Mouse (Mus musculus) bone marrow macrophage, adult 2 months (primary cell): ENCODE results near the gene Cgnl1. TPM values are rescaled to one million over a fixed set of nuclear protein-coding genes. Genes with fewer than 3 reads are reported as not detected.
A peak's percentile ranks its signal among the peaks of the same experiment; 100 is the strongest.

ENCODE experiments used
- H3K27ac ChIP-seq: 2 replicates; pipeline ENCODE4 v1.5.1; 2012; ENCODE audit warnings: low read depth, low read length; ENCODE audit not compliant: insufficient read depth
- H3K4me1 ChIP-seq: 2 replicates; pipeline ENCODE4 v1.6.1; 2012; ENCODE audit warnings: low read length; ENCODE audit not compliant: control insufficient read depth, insufficient read depth
- H3K4me3 ChIP-seq: 2 replicates; pipeline ENCODE4 v1.5.1; 2012; ENCODE audit warnings: mild to moderate bottlenecking, low read length, moderate library complexity; ENCODE audit not compliant: insufficient read depth
- CTCF ChIP-seq: IDR thresholded peaks from 2 replicates; pipeline ENCODE4 v1.5.1; 2012; ENCODE audit warnings: low read depth, mild to moderate bottlenecking, low read length, moderate library complexity
- POLR2A ChIP-seq: IDR thresholded peaks from 2 replicates; pipeline ENCODE4 v1.6.1; 2012; ENCODE audit warnings: mild to moderate bottlenecking, low read depth, low read length, borderline replicate concordance
- polyA plus RNA-seq: library from polyadenylated mRNA; stranded (reverse); fragments of >200 nt; gene quantifications from 2 replicates; pipeline ENCODE4 v1.2.4, GENCODE M21; 2012; ENCODE audit not compliant: missing spikeins, insufficient read depth, insufficient read length

The Cgnl1 gene
- polyA plus RNA-seq, result 8.4 and 12.9 TPM in 2 replicates

- Histone ChIP-seq H3K4me3 (peak within 1 kb of the TSS; percentile 66), H3K4me1 (peaks cover 7% of the 10 kb centered on the region; the same call in 1 of the 2 replicates), H3K27ac (no peak within 1 kb of the TSS)
- TF ChIP-seq CTCF (no peak), POLR2A (no peak)
Observed at GRCm38 (mm10) chr9:71770991-71771767, at the start of gene Cgnl1. TSS of gene Cgnl1 (minus strand) at chr9:71771602.

DNA sequence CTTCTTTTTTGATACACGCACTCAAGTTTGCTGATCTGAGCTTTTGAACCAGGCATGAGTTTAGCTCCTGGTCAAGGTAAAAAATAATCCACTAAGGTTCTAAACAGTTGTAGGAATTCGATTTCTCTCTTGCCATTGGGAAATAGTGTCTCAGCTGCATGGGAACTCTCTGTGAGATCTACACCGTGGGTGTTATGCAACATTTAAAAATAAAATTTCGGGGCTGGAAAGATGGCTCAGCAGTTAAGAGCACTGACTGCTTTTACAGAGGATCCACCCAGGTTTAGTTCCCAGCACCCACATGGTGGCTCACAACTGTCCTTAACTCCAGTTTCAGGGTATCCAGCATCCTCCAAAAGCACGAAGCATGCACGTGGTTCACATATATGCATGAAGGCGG lies 47.1 kb upstream of the Cgnl1 start:
- Histone ChIP-seq H3K4me3 (no peak overlapping the region), H3K27ac (no peak overlapping the region), H3K4me1 (peaks cover 4% of the 10 kb centered on the region; the same call in 1 of the 2 replicates)
- TF ChIP-seq CTCF (no peak), POLR2A (no peak)

- peaks cover 4% of the 10 kb centered on the region; the same call in 1 of the 2 replicates for H3K4me1 ChIP-seq
- TF ChIP-seq CTCF, result no peak
- no peak for TF ChIP-seq POLR2A
- H3K4me3 ChIP-seq, result no peak overlapping the region
- H3K27ac ChIP-seq, result no peak overlapping the region
Observed at GRCm38 (mm10) chr9:71816121-71816520, 44.7 kb upstream of the Cgnl1 start.

GRCm38 (mm10) chr9:71813565-71813964 lies 42.2 kb upstream of the Cgnl1 start:
- H3K4me1 ChIP-seq, result peaks cover under 1% of the 10 kb centered on the region; the same call in 1 of the 2 replicates
- no peak overlapping the region for H3K27ac ChIP-seq
- TF ChIP-seq POLR2A, result no peak
- no peak for TF ChIP-seq CTCF
- H3K4me3 ChIP-seq, result no peak overlapping the region

DNA sequence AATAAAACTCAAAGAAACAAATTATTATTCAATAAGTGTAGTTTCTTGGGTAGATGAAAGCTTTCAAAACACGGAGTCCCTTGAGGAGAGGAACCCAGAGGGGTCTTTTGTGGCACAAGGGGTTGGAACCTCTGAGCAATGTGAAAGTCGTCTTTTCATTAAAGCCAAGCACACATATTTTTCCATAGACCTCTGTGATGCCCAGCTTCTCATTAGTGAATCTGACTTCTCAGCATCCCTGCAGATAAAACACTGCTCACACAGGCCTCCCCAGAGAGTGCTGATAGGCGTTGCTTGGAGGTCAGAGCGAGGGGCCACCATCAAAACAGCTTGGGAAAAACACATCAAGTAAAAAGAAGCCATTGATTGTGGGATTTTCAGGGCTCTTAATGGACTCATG lies 41.5 kb upstream of the Cgnl1 start:
- no peak overlapping the region for H3K27ac ChIP-seq
- no peaks in the 10 kb centered on the region for H3K4me1 ChIP-seq
- no peak overlapping the region for H3K4me3 ChIP-seq
- TF ChIP-seq POLR2A, result no peak

GRCm38 (mm10) chr9:71812402-71812801 lies 41.0 kb upstream of the Cgnl1 start:
- no peak for TF ChIP-seq CTCF
- TF ChIP-seq POLR2A, result no peak
- no peak overlapping the region for H3K27ac ChIP-seq
- no peak overlapping the region for H3K4me3 ChIP-seq
- H3K4me1 ChIP-seq, result no peaks in the 10 kb centered on the region

- H3K4me1 ChIP-seq, result no peaks in the 10 kb centered on the region
- no peak overlapping the region for H3K27ac ChIP-seq
- TF ChIP-seq POLR2A (no peak), CTCF (no peak)
- no peak overlapping the region for H3K4me3 ChIP-seq
Observed at GRCm38 (mm10) chr9:71811404-71811803, 40.0 kb upstream of the Cgnl1 start.

GRCm38 (mm10) chr9:71810723-71811122 lies 39.3 kb upstream of the Cgnl1 start:
- Histone ChIP-seq H3K4me1 (peaks cover 5% of the 10 kb centered on the region), H3K4me3 (no peak overlapping the region), H3K27ac (no peak overlapping the region)
- TF ChIP-seq POLR2A (no peak), CTCF (no peak)

GRCm38 (mm10) chr9:71808640-71809254 lies 37.3 kb upstream of the Cgnl1 start:
- H3K4me3 ChIP-seq, result no peak overlapping the region
- H3K4me1 ChIP-seq, result peaks cover 8% of the 10 kb centered on the region
- TF ChIP-seq CTCF (peak; percentile 42; the same call in 1 of the 2 replicates), POLR2A (no peak)
- H3K27ac ChIP-seq, result no peak overlapping the region

- TF ChIP-seq CTCF (no peak), POLR2A (no peak)
- H3K4me3 ChIP-seq, result no peak overlapping the region
- no peak overlapping the region for H3K27ac ChIP-seq
- peaks cover 8% of the 10 kb centered on the region for H3K4me1 ChIP-seq
Observed at GRCm38 (mm10) chr9:71807801-71808200, 36.4 kb upstream of the Cgnl1 start.
